Mouse (Mus musculus) heart, postnatal 0 days (tissue): Measurements from ENCODE around the gene Caskin2.

Experiments used
- CTCF ChIP-seq: IDR thresholded peaks from 2 replicates; pipeline ENCODE4 v1.5.1; 2016; ENCODE audit warnings: antibody characterized with exemption, control low read depth, low read depth
- EP300 ChIP-seq: IDR thresholded peaks from 2 replicates; pipeline ENCODE4 v1.6.1; 2016; ENCODE audit warnings: antibody characterized with exemption, low read depth

DNA sequence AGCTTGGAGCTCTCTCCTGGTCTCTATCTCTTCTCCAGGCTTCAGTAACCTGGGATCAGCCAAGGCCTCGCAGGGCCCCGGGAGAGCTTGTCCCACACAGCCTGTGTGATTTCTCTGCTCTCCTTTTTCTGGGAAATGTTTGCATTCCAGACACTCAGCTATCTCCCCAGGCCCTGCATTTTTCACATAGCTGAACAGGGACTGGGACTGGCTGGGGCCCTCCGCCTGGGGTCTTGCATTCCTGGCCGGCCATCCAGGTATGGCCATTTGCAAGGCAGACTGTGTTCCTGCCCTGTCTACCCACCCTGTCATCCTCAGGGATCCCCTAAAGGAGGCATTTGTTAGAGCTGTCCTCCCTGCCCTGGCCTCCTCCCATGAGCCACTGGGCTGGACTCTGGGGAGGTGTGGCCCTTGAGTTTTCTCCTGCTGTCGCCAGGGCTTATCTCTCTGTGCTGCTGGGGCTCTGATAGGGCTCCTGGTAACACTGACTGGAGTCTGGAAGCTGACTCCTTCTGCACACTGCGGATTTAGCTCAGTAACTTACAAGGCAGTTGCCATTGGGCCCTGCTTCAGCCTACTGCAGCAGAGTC is 28.6 kb upstream of the Caskin2 start:
- TF ChIP-seq CTCF (no peak), EP300 (0 out of 2 replicates have a peak, but pooled peaks have one; percentile 59)
